ENCODE assay signal across 9 mouse cellular contexts in genomic region chr4:133928576-133929277, GRCm38 (mm10). TPM values are rescaled to one million over a fixed set of nuclear protein-coding genes. Genes with fewer than 3 reads are reported as not detected.
DNase-seq lines count a peak whose midpoint lies in the region; ATAC-seq and TF ChIP-seq lines count a peak whose summit lies in the region.
"Had no signal": no experiment of that assay in that cellular context is flagged by ENCODE, and none has a peak within 500 bp of the region (broad histone marks: within the 10 kb centered on the region; RNA-seq: fewer than 3 reads in every experiment).

No protein-coding gene starts in this region.

- TF ChIP-seq POLR2A in myocyte (IDR thresholded peaks at IDR 0.05; ENCODE audit: insufficient read length, low read depth), result no peak

- DNase-seq in hindbrain, embryonic 11.5 days (ENCODE audit: low spot score), result peak; percentile 15
- DNase-seq in hindbrain, postnatal 0 days (ENCODE audit: low spot score), result no peak
- peak; percentile 52 for DNase-seq in embryo, embryonic 11 days
- peak; percentile 31 for DNase-seq in limb, embryonic 11.5 days (ENCODE audit: low spot score)
- DNase-seq in cerebellum, postnatal 4 days (ENCODE audit: low spot score in 2 of 2), result no peak
- no peak for DNase-seq in layer of hippocampus, adult 18-20 months (ENCODE audit: low spot score in 2 of 2)

- H3ac ChIP-seq in myocyte (ENCODE audit: control insufficient read depth, insufficient read length), result no peak overlapping the region

- no peak overlapping the region for H3K4me3 ChIP-seq in hindbrain, embryonic 11.5 days (ENCODE audit: low read depth, low read length)
- H3K4me3 ChIP-seq in hindbrain, postnatal 0 days (ENCODE audit: low read length), result no peak overlapping the region
- no peak overlapping the region for H3K4me3 ChIP-seq in limb, embryonic 11.5 days (ENCODE audit: low read depth, low read length)
- no peak overlapping the region for H3K4me3 ChIP-seq in myocyte
- H3K4me3 ChIP-seq in hindbrain, embryonic 16.5 days (ENCODE audit: low read length), result no peak overlapping the region

- no peaks in the 10 kb centered on the region for H3K79me2 ChIP-seq in myocyte (ENCODE audit: control insufficient read depth, insufficient read depth)

- no peak overlapping the region for H3K9ac ChIP-seq in hindbrain, embryonic 11.5 days (ENCODE audit: low read depth, low read length)
- no peak overlapping the region for H3K9ac ChIP-seq in hindbrain, postnatal 0 days (replicated peaks; ENCODE audit: low read length)
- H3K9ac ChIP-seq in limb, embryonic 11.5 days (ENCODE audit: low read length), result no peak overlapping the region
- no peak overlapping the region for H3K9ac ChIP-seq in hindbrain, embryonic 16.5 days (ENCODE audit: low read depth, low read length)

- no peak for ATAC-seq in hindbrain, embryonic 11.5 days (ENCODE audit: low FRiP score)
- no peak for ATAC-seq in hindbrain, postnatal 0 days
- ATAC-seq in limb, embryonic 11.5 days (ENCODE audit: insufficient number of reproducible peaks, low FRiP score, low TSS enrichment, low read depth), result no peak
- ATAC-seq in hindbrain, embryonic 16.5 days, result no peak

- no peak overlapping the region for H3K4me2 ChIP-seq in hindbrain, embryonic 11.5 days (replicated peaks; ENCODE audit: low read depth, low read length)
- no peak overlapping the region for H3K4me2 ChIP-seq in hindbrain, postnatal 0 days (ENCODE audit: low read depth, low read length)
- no peak overlapping the region for H3K4me2 ChIP-seq in limb, embryonic 11.5 days (ENCODE audit: low read depth, severe bottlenecking)
- H3K4me2 ChIP-seq in myocyte (ENCODE audit: low read depth), result peak overlapping the region; percentile 14
- H3K4me2 ChIP-seq in hindbrain, embryonic 16.5 days (ENCODE audit: low read length), result no peak overlapping the region

- H3K4me1 ChIP-seq in hindbrain, embryonic 11.5 days (replicated peaks; ENCODE audit: control insufficient read depth, insufficient read depth, low read length), result no peaks in the 10 kb centered on the region
- no peaks in the 10 kb centered on the region for H3K4me1 ChIP-seq in hindbrain, postnatal 0 days (ENCODE audit: insufficient read depth, low read length)
- H3K4me1 ChIP-seq in limb, embryonic 11.5 days (ENCODE audit: control insufficient read depth, insufficient read depth, low read length), result no peaks in the 10 kb centered on the region
- no peaks in the 10 kb centered on the region for H3K4me1 ChIP-seq in hindbrain, embryonic 16.5 days (ENCODE audit: control insufficient read depth, insufficient read depth, low read depth, low read length)

- no peaks in the 10 kb centered on the region for H3K9me3 ChIP-seq in hindbrain, embryonic 11.5 days (ENCODE audit: control insufficient read depth, low read length)
- no peaks in the 10 kb centered on the region for H3K9me3 ChIP-seq in hindbrain, postnatal 0 days (ENCODE audit: low read length)
- H3K9me3 ChIP-seq in limb, embryonic 11.5 days (ENCODE audit: control insufficient read depth, low read length), result no peaks in the 10 kb centered on the region
- H3K9me3 ChIP-seq in hindbrain, embryonic 16.5 days (ENCODE audit: control insufficient read depth, low read length), result no peaks in the 10 kb centered on the region
- H3K9me3 ChIP-seq: G1E had no signal

- WGBS in hindbrain, embryonic 11.5 days, result 57% methylated on average over 15 of the region's 15 CpGs
- WGBS in hindbrain, postnatal 0 days, result 58% methylated on average over 15 of the region's 15 CpGs
- 48% methylated on average over 15 of the region's 15 CpGs for WGBS in limb, embryonic 11.5 days
- 64% methylated on average over 15 of the region's 15 CpGs for WGBS in hindbrain, embryonic 16.5 days

- H3K27ac ChIP-seq in hindbrain, embryonic 11.5 days (ENCODE audit: low read depth, low read length), result no peak overlapping the region
- H3K27ac ChIP-seq in hindbrain, postnatal 0 days, result no peak overlapping the region
- no peak overlapping the region for H3K27ac ChIP-seq in limb, embryonic 11.5 days (replicated peaks; ENCODE audit: low read depth, low read length)
- no peak overlapping the region for H3K27ac ChIP-seq in hindbrain, embryonic 16.5 days (ENCODE audit: low read depth, low read length)

- no peaks in the 10 kb centered on the region for H3K27me3 ChIP-seq in hindbrain, embryonic 11.5 days (ENCODE audit: control insufficient read depth, insufficient read depth, low read length)
- H3K27me3 ChIP-seq in hindbrain, postnatal 0 days (ENCODE audit: insufficient read depth, low read length), result no peaks in the 10 kb centered on the region
- no peaks in the 10 kb centered on the region for H3K27me3 ChIP-seq in limb, embryonic 11.5 days (ENCODE audit: control insufficient read depth, insufficient read depth, low read length)
- H3K27me3 ChIP-seq in myocyte (ENCODE audit: control insufficient read depth, insufficient read depth, insufficient read length), result no peaks in the 10 kb centered on the region
- no peaks in the 10 kb centered on the region for H3K27me3 ChIP-seq in hindbrain, embryonic 16.5 days (replicated peaks; ENCODE audit: control insufficient read depth, insufficient read depth, low read length)

- H3K36me3 ChIP-seq in hindbrain, embryonic 11.5 days (ENCODE audit: control insufficient read depth, insufficient read depth, low read length), result no peaks in the 10 kb centered on the region
- no peaks in the 10 kb centered on the region for H3K36me3 ChIP-seq in hindbrain, postnatal 0 days (ENCODE audit: insufficient read depth, low read length)
- no peaks in the 10 kb centered on the region for H3K36me3 ChIP-seq in limb, embryonic 11.5 days (ENCODE audit: control insufficient read depth, insufficient read depth, low read length)
- no peaks in the 10 kb centered on the region for H3K36me3 ChIP-seq in myocyte (ENCODE audit: control insufficient read depth, insufficient read depth)
- no peaks in the 10 kb centered on the region for H3K36me3 ChIP-seq in hindbrain, embryonic 16.5 days (ENCODE audit: control insufficient read depth, insufficient read depth, low read length)
- H3K36me3 ChIP-seq: G1E had no signal

- no peak for TF ChIP-seq CTCF in hindbrain, postnatal 0 days (IDR thresholded peaks at IDR 0.05; ENCODE audit: low read depth)

TF ChIP-seq in myocyte, 11 proteins besides CTCF, POLR2A, EP300 and RAD21:
- TF ChIP-seq SRF (IDR thresholded peaks at IDR 0.05; ENCODE audit: control insufficient read depth, insufficient read length, low read depth) (no peak), TCF12 (IDR thresholded peaks at IDR 0.05; ENCODE audit: insufficient read depth, poor library complexity, severe bottlenecking) (no peak), USF1 (IDR thresholded peaks at IDR 0.05; ENCODE audit: low read depth) (no peak), CEBPB (IDR thresholded peaks at IDR 0.05; ENCODE audit: insufficient read depth, poor library complexity, severe bottlenecking) (no peak), MYOD1 (IDR thresholded peaks at IDR 0.05; ENCODE audit: control insufficient read depth in 1 of 3, insufficient read length in 2 of 3, low read depth in 2 of 3) (no peak), POLR2AphosphoS2 (IDR thresholded peaks at IDR 0.05; ENCODE audit: insufficient read length, low read depth) (no peak), MYOG (IDR thresholded peaks at IDR 0.05; ENCODE audit: control insufficient read depth in 1 of 3, insufficient read depth in 1 of 3, insufficient read length in 2 of 3, low read depth in 2 of 3) (no peak), REST (IDR thresholded peaks at IDR 0.05; ENCODE audit: insufficient read depth, insufficient read length) (no peak), E2F4 (IDR thresholded peaks at IDR 0.05; ENCODE audit: insufficient read depth) (no peak), TCF3 (IDR thresholded peaks at IDR 0.05; ENCODE audit: insufficient read length, low read depth) (no peak), MAX (IDR thresholded peaks at IDR 0.05; ENCODE audit: low read depth) (no peak)

RNA-seq across cellular contexts. Expression of gene Hmgn2, which starts 39.7 kb away (rescaled TPM):
- polyA plus RNA-seq in hindbrain, embryonic 11.5 days (2014; fragmentation: Nextera tagmentation; extraction: Ambion mirVana), result 3,330 and 3,354 TPM in 2 replicates
- 195 and 225 TPM in 2 replicates for total RNA-seq in hindbrain, postnatal 0 days (2014; rRNA removed)
- polyA plus RNA-seq in hindbrain, postnatal 0 days (2015; fragmentation: Nextera tagmentation; extraction: Ambion mirVana), result 1,094 and 1,203 TPM in 2 replicates
- polyA plus RNA-seq in limb, embryonic 11.5 days (2014; fragmentation: Nextera tagmentation; extraction: Ambion mirVana), result 3,322 and 3,460 TPM in 2 replicates
- polyA plus RNA-seq in myocyte (2012; fragmentation: generic; extraction: Trizol), result 108 TPM
- polyA plus RNA-seq in hindbrain, embryonic 16.5 days (2015; fragmentation: Nextera tagmentation; extraction: Ambion mirVana), result 909 and 1,029 TPM in 2 replicates
- total RNA-seq in layer of hippocampus, adult 18-20 months (2021), result 100 to 1,000 TPM in 1 of 2 experiments, 10 to 100 TPM in 1; 98.1 to 114 TPM

RNA-seq across cellular contexts. Expression of gene Rps6ka1, which starts 41.1 kb away (rescaled TPM):
- polyA plus RNA-seq in hindbrain, embryonic 11.5 days (2014; fragmentation: Nextera tagmentation; extraction: Ambion mirVana), result 27.9 and 28.7 TPM in 2 replicates
- 28.0 and 31.1 TPM in 2 replicates for total RNA-seq in hindbrain, postnatal 0 days (2014; rRNA removed)
- 20.4 and 22.6 TPM in 2 replicates for polyA plus RNA-seq in hindbrain, postnatal 0 days (2015; fragmentation: Nextera tagmentation; extraction: Ambion mirVana)
- 47.6 and 48.9 TPM in 2 replicates for polyA plus RNA-seq in limb, embryonic 11.5 days (2014; fragmentation: Nextera tagmentation; extraction: Ambion mirVana)
- polyA plus RNA-seq in myocyte (2012; fragmentation: generic; extraction: Trizol), result 1.7 TPM
- polyA plus RNA-seq in hindbrain, embryonic 16.5 days (2015; fragmentation: Nextera tagmentation; extraction: Ambion mirVana), result 25.7 and 28.2 TPM in 2 replicates
- 10 to 100 TPM; 10.6 to 10.9 TPM for total RNA-seq in layer of hippocampus, adult 18-20 months (2021)

Comparison
In these comparisons a context has a peak if more than half of its experiments do, and no peak if none do; other contexts are left out.
1. DNase-seq: peak in hindbrain, embryonic 11.5 days (single experiment), embryo, embryonic 11 days (single experiment) and limb, embryonic 11.5 days (single experiment); none in hindbrain, postnatal 0 days (single experiment), cerebellum, postnatal 4 days (0 of 2) and layer of hippocampus, adult 18-20 months (0 of 2).